Mouse (Mus musculus): ENCODE measurements around the gene Abcb8.
A peak's percentile ranks its signal among the peaks of the same experiment; 100 is the strongest.

Gene Abcb8

DNA sequence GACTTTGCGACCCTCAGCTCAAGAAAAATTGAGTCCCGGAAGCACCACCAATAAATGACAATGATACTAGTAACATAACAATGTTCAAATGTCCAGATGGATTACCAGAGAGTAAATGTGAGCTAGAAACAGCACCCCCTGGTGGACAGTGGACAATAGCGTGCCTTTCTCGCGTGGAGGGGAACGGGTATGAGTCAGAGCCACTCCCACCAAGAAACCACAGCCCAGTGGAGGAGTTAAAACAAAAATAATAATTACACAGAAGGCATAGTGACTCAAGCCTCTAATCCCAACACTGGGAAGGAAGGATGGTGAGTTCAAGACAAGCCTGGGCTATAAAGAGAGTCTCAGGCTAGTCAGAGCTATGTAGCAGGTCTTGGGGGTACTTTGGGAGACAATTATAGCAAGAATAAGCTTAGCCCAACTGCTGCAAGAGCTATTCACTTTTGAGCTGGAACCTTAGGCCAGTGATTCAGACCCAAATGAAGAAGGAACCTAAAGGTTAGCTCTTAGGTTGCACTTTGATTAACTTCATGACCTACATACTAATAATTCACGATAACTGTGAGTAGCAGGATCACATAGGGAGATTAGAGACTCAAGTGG lies at the start of gene Abcb8:
Gene Abcb8 (plus strand): TSS at position 272 of the 606 bp plus-strand sequence.
- peak; percentile 76 to 83 for DNase-seq (ENCODE audit: low spot score in 2 of 2)

DNA sequence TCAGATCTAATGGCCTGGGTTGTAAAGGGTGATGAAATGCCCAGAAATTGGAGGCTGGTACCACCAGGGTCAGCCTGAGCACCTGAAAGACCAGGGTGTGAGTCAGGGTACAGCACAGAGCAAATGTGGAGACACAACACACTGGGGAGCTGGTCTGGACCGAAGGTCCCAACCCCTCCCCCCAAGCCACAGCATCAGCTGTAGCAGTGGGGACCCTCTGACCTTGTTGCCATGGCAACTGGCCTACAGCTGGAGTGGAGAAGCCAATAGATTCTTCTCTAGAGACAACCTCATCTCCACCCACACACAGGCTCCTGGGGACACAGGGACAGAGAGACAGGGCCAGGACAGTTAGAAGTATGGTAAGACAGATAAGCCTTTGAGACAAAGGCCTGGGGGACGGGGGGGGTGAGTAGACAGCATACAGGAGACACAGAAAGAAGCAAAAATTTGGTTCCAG lies 49.5 kb upstream of the Abcb8 start:
- no peak for DNase-seq (ENCODE audit: low spot score in 2 of 2)

DNA sequence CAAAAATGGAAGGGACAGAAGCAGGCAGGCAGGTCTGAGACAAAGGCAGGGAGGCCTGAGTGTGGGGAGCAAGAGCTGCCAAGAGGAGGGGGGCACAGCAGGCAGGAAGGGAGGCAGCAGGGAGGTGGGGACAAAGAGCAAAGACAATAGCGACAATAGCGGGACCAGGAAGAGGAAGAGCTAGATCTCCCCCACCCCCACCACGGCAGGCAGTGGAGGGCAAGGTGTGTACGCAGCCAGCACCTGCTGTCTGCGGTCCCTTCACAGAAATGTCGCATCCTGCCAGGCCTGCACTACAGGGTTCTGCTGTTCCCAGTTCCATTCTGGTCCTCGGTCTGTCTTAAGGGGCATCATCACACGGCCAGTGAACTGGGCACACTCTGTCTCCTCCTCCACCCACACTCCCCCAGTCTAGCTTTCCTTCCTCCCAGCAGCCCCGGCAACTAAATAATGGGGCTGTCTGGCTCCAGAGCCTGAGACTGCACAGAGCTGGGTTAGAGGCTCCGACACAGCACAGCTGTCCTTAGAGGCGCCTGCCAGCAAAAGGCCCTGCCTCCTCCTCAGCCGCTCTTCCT lies 48.9 kb upstream of the Abcb8 start:
- DNase-seq (ENCODE audit: low spot score in 2 of 2): peak; percentile 22 to 33

GRCm38 (mm10) chr5:24346313-24346712 lies 47.1 kb upstream of the Abcb8 start:
- DNase-seq (ENCODE audit: low spot score in 2 of 2): no peak

- DNase-seq (ENCODE audit: low spot score in 2 of 2): no peak
These were observed 46.1 kb upstream of the Abcb8 start for GRCm38 (mm10) chr5:24347186-24347875.

DNA sequence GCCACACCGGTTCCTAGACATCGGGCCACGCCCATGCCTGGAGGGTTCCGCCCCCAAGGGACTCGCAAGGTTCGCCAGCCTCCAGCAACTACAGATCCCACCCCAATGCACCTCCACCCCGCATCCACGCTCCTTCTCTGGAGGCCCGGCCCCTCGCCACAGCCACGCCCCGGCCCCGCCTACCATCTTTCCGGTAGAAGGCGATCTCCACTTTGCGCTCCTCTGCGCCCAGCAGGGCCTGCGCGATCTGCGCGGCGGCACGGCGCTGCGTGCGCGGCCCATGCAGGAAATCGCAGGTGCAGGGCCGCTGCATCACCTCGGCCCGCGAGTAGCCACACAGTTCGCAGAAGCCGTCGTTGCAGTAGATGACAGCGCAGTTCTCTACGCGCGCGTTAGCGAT lies 45.3 kb upstream of the Abcb8 start:
- peak; percentile 69 to 70 for DNase-seq (ENCODE audit: low spot score in 2 of 2)

DNA sequence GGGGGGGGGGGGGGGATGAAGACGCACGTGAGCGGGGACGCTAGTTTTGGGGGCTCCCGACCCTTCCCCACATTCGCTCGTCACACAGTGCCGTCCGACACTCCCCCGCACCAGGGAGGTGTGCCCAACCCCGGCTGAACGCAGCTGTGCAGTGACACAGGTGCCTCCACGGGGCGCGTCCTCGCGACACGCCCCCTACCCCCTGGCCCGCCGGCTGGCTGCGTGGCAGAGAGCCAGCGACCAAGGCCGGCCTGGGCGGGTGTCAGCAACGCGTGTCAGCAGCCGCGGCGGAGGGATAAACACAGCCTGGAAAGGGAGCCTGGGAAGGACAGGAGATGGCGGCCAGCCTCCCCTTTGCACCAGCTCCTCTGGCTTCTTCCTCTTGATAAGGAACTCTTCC lies 44.9 kb upstream of the Abcb8 start:
- DNase-seq (ENCODE audit: low spot score in 2 of 2): no peak

DNA sequence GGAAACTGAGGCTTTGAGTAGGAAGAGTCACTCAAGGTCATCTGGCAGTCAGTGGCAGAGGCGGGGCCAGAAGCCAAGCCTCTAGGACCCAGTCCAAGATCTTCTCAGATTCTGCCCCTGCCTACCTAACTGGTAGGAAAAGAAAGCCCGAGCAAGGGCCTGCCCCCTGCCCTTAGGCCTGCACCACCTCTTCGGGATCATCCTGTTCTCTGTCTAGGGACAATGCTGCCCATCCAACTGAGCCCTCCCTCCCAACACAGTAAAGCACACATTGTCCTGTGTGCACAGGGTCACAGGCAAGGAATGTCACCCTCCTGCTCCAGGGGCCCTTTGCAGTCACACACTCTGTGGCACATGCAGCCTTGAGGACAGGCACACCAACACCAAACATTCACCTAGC lies 43.4 kb upstream of the Abcb8 start:
- DNase-seq (ENCODE audit: low spot score in 2 of 2): no peak

- DNase-seq (ENCODE audit: low spot score in 2 of 2): no peak
These were observed 42.8 kb upstream of the Abcb8 start for GRCm38 (mm10) chr5:24350531-24351250.

DNA sequence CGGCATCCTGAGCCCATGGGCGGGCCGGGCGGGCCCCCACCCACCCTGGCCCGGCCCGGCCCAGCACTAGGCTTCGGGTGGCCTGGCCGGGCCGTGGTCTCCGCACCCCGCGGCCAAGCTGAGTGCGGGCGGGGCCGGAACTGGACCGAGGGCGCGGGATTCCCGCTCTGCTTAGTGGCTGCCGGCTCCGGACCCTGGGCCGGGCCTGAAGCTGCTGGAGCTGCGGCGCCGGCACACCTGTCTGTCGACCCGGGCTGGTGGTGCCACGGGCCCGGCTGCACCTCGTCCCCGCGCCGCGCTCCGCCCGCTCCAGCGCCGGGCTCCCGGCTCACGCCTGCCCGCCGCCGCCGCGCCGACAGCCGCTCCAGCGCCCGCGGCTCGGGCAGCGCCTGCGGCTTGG lies 42.2 kb upstream of the Abcb8 start, which contains the start of gene Kcnh2:
Gene Kcnh2 (minus strand): TSS at position 327 of the 400 bp plus-strand sequence.
- DNase-seq (ENCODE audit: low spot score in 2 of 2): no peak

DNA sequence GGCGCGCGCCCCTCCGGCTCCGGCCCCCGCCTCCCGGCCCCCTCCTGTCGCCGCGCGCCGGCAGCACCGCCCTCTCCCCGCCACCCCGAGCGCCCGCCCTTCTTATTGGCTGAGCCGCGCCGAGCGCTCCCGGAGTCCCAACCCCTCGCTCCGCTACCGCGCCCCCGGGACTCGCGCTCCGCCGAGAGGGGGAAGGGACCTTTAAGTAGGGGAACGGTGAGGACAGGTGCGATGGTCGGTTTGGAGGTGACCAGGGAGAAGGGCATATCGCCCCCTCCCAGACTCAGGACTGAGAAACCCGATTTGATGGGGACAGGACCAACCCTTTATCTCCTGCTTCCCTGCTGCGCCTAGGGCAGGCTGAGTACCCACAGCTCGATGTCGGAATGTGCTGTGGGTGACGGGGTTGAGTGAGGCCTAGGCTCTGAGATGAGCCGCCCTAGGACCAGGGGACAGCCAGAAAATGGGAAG lies 41.7 kb upstream of the Abcb8 start:
- DNase-seq (ENCODE audit: low spot score in 2 of 2): peak in 1 of 2 experiments; percentile 27

GRCm38 (mm10) chr5:24352251-24352859 lies 41.1 kb upstream of the Abcb8 start:
- DNase-seq (ENCODE audit: low spot score in 2 of 2): no peak

GRCm38 (mm10) chr5:24353327-24353726 lies 40.1 kb upstream of the Abcb8 start:
- DNase-seq (ENCODE audit: low spot score in 2 of 2): no peak

DNA sequence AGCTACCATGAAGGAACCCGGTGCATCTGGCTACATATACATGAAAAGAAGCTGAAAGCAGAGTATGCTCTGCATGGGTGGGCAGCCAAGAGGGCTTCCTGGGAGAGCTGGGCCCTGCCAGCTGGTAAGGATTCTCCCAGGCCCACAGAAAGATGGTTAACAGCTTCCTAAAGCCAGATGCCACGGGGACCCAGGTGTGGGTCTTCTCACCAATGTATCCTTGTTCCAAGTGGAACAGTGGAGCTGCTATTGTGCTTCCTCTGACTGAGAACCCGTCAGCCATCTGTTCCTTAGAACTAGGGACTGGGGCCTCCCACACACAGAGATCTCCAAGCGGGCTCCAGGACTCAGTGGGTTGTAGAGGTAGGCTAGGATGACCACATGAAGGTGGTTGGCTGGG lies 36.7 kb upstream of the Abcb8 start:
- no peak for DNase-seq (ENCODE audit: low spot score in 2 of 2)

DNA sequence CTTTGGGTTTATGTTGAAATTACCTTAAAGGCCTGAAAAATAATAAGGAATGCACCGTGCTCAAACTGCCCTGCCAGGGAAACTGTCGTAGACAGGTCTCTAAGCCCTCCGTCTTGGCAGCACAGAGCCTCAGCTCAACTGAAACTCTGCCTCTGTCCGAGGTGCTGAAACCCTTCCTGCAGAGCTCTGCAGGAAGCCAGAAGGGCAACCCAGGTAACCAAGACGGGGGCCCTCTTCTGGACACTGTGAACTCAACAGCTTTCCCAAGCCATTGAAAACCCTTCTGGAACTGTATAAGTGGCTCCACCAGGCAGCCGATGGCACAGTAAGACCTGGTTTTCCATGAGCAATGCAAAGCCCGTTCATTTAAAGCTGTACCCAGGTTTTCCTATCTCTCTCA lies 36.0 kb upstream of the Abcb8 start:
- DNase-seq (ENCODE audit: low spot score in 2 of 2): peak; percentile 34 to 38

- DNase-seq (ENCODE audit: low spot score in 2 of 2): peak; percentile 47 to 57
These were observed 32.5 kb upstream of the Abcb8 start for GRCm38 (mm10) chr5:24360792-24361454.

DNA sequence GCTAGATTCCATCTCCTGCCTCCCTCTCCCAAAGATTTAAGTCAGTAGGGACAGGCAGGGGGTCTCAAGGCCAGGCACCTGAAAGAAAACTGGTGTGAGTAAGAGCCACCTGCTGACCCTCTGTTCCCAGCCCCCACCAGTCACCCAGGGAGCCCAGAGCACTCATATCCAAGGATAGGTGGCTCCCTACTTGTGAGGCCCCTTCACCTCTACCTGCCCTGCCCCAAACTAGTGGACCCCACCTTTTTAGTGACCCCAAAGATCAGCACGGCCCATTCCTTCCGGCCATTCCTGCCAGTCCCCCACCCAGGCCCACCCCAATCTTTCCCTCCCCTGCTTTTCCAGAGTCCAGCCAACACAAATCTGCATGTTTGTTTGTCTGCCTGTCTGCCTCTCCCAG lies 30.0 kb upstream of the Abcb8 start:
- DNase-seq (ENCODE audit: low spot score in 2 of 2): no peak

DNA sequence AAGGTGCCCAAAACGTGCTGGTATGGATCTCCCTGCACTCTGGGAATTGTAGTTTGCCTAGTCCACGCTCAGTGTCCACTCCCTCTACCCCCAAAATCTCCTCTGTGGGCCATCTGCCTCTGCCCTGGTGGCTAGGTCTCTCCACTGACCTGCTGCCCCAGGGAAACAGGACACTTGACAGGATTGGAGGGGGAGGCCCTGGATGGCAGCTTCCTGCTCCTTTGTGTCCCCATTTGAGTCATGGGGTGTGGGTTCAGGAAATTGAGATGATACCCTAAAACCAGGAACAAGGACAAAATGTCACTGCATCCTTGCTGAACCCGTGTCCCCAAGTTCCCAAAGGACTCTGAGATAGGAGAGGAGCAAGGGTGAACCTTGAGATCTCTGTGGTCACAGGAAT lies 29.4 kb upstream of the Abcb8 start:
- no peak for DNase-seq (ENCODE audit: low spot score in 2 of 2)

DNA sequence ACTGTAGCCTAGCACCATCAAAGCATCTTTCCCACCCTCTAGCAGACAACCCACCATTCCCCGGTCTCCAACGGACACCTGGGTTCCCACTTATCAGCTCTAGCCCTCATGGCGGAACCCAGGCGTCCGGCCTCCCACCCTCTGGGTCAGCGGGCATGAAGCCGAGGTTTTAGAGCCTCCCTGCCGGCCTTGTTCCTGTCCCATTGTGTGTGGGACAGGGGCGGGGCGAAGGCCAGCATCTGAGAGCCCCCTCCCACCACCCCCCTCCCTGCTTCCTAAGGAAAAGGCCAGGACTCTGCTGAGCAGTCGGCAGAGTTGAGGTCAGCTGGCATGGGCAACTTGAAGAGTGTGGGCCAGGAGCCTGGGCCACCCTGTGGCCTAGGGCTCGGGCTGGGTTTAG lies 29.0 kb upstream of the Abcb8 start, which contains the start of gene Nos3:
Gene Nos3 (plus strand): TSS at position 303 of the 400 bp plus-strand sequence.
- DNase-seq (ENCODE audit: low spot score in 2 of 2): no peak

GRCm38 (mm10) chr5:24364963-24365362 lies 28.5 kb upstream of the Abcb8 start:
- DNase-seq (ENCODE audit: low spot score in 2 of 2): no peak

- DNase-seq (ENCODE audit: low spot score in 2 of 2): no peak
These were observed 27.9 kb upstream of the Abcb8 start for GRCm38 (mm10) chr5:24365528-24365927.

Measured in spleen, postnatal 36 days (tissue).